Mouse (Mus musculus): ENCODE data around the gene Gpr183.

Gpr183 gene

GRCm38 (mm10) chr14:121987287-121987686, 22.3 kb upstream of the Gpr183 start:
- DNase-seq = peak; percentile 18

- no peak for DNase-seq
Measured at GRCm38 (mm10) chr14:121986028-121986427, 21.0 kb upstream of the Gpr183 start.

GRCm38 (mm10) chr14:121985477-121985876, 20.5 kb upstream of the Gpr183 start:
- DNase-seq = no peak

- no peak for DNase-seq
Measured at GRCm38 (mm10) chr14:121983009-121983933, 18.3 kb upstream of the Gpr183 start.

GRCm38 (mm10) chr14:121981531-121981930, 16.5 kb upstream of the Gpr183 start:
- no peak for DNase-seq

GRCm38 (mm10) chr14:121973114-121973513, 8.1 kb upstream of the Gpr183 start:
- DNase-seq = no peak

DNA sequence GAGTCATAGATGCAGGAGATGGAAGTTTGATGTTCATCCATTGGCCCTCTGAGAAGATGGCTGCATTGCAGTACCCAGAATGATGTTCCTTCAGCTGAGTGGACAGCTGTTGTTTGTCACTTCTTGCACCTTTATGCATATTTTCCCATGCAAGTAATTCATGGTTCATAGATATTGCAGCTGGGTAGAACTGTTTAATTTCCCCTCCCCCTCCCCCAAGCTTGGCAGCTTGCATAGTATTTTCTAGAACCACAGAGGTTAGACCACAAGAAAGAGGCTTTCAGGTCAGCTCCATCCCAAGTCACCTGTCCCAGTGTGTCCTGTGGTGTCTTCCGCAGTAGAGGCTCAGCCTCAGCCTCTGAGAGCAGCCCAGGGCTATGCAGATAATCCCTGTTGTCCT, 5.4 kb upstream of the Gpr183 start:
- no peak for DNase-seq

DNA sequence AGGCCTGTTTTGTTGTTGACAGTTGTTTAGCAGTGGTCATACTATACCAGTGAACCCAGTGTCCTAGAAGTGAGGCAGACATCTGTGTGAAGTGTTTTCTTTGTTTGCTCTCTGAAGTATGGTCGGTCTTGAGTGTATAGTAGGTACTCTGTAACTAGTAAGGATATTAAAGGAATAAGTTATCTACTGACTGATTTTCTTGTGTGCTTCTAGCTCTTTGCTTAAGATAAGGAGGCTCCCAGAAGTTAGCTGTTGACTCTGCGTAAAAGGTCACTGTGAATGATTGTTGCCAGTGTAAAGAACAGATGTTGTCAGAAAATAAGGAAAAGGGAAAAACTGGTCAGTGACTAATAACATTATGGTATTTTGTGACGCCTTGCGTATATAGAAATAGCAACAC, 2.1 kb upstream of the Gpr183 start:
- no peak for DNase-seq

GRCm38 (mm10) chr14:121965461-121965860, 466 bp upstream of the Gpr183 start:
- no peak for DNase-seq

- no peak for DNase-seq
Measured at GRCm38 (mm10) chr14:121963942-121964335, 1.1 kb downstream of the Gpr183 start.

- DNase-seq = no peak
Measured at GRCm38 (mm10) chr14:121963251-121963941, 1.6 kb downstream of the Gpr183 start.

DNA sequence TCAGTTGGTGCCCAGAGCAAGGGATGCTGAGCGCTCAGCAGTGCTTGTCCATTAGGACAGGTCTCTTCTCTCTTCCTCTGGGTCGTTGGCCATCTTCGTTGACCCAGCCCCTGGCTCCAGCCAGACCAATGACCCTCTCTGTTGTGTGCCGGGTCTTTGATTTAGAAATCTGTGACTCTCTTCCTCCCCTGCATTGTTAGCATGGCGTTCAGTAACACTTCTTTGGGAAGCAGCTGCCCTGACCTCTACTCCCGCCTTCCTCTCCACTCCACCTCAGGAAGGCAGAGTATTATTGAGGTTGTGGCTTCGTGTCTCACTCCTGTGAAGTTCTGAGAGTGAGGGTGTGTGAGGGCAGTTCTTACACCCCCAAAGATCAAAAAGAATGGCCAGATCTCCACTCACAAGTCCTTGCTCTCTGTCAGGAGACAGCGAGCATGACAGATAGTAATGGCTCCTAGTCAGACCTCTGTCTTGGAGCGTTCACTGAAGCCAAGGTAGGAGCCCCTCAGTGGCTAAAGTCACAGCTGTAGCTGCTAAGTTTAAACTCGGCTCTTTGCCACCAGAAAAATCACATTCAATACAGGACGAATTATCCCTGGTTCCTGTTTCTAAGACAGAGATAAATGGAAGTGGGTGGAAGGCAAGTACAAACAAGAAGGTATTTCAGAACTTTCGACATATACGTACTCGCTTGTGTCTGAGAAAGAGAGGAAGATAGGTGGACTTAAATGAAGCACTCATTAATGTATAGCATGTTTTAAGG, 2.7 kb downstream of the Gpr183 start:
- DNase-seq = no peak

DNA sequence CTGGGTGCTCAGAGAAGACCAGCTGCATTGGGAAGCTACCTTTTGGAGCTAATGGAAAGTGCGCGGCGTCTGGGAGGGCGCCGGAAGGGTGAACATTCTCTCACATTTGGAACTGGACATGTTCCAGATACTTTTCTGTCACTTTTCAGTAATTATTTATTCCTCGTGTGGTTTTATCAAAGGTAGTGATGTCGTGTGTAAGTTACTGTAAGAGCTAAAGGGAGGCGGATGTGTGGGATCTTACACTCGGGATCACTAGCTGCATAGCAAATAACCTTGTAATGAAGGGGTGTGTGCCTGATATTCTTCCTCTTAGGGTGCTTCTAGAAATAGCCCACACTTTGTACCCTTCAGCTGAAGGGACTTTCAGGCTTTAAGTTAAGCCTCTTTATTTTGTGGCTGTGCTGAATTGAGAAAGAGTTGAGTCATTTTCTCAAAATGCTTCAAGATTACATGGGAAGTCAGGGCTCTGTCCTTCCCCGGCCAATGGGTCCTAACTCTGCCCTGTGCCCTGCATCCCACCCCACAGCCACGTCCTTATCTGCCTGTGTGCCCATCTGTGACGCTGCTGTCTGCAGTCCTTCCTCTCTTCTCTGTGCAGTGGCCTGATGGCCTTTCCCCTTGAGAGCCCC, 3.4 kb downstream of the Gpr183 start:
- no peak for DNase-seq

DNA sequence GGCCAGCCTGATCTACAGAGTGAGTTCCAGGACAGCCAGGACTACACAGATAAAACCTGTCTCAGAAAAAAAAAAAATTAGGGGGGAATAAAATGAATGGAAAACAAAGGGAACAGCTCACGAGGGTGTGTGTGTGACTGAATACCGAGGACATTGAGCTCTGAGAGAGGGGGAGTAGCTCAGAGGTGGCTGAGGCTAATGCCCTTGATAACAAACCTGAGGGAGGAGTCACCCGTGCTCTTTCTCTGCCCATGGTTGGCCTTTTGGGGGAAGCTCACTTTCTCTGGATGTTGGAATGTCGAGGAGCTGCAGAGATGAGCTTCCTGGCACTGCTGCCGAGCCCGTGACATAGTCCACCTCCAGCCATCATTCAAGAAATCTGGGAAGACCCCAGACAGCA, 4.0 kb downstream of the Gpr183 start:
- no peak for DNase-seq

DNA sequence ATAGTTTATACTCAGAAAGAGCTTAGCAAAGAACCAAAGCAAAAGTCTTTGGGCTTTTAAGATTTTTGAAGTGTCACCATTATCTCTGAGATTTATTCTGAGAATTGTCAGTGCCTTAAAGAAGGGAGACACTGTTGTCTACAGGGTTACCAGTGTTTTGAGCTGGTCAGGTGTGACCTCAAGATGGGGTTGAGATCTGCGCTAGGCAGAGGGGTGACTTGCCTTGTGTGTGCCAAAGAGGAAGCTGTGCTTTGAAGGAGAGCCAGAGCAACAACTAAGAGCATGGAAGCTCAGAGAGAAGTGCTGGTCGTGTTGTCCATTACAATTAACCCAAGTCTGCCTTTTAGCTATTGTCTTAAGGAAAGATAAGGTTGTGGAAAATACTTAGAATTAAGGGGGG, 4.5 kb downstream of the Gpr183 start:
- no peak for DNase-seq

DNA sequence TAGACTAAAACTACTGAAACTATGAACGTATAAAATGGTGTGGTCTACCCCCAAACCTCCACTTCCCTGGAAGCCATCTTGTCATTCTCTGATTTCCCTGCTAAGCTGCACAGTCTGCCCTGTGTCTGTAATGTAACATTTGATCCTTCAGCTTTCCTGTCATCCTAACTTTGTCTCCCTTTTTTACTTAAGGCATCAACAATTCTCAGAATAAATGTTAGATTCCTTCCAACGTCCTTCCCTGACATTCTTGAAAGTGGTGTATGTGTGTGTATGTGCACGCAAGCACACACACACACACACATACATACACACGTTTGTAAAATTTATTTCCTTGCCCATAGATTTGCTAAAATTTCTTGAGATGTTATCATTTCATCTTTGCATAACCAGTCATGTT, 5.0 kb downstream of the Gpr183 start:
- DNase-seq = no peak

GRCm38 (mm10) chr14:121959538-121959980, 5.4 kb downstream of the Gpr183 start:
- no peak for DNase-seq

GRCm38 (mm10) chr14:121958751-121959537, 6.1 kb downstream of the Gpr183 start:
- DNase-seq = no peak

DNA sequence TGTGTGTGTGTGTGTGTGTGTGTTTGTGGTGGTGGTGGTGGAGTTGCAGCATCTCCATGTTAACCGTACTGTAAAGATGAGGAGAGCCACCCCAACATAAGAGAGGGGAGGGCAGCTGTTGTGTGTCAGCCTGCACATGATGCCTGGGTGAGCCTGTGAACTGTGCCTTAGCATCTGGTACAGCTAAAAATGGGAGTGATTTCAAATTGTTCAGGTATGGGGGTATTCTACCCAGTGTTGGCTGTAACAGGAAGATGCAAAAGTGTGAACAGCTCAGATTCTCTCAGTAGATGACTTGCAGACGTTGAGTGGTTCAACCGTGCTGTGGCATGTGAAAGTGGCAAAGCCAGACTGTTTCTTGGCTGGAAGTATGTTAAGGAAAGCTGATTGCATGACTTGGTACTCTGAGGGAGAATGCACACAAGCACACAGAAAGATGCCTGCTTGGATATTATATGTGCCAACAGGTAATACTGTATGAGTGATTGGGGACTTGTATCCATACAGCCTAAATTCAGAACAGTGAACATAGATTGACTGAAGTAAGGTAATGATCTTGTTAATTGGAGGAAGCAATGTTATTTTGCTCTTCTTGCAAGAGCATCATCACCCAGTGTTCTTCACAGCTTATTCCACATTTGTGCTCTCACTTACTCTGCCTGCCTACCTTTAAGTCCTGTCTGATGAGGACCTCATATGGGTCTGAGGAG, 6.8 kb downstream of the Gpr183 start:
- no peak for DNase-seq

GRCm38 (mm10) chr14:121957176-121957871, 7.7 kb downstream of the Gpr183 start:
- no peak for DNase-seq

GRCm38 (mm10) chr14:121956291-121956690, 8.7 kb downstream of the Gpr183 start:
- DNase-seq = no peak

Measured in right cerebral cortex, adult 18-20 months (tissue).